Mouse (Mus musculus) lung, embryonic 14.5 days (tissue): ENCODE data around the gene Flot2. TPM values are rescaled to one million over a fixed set of nuclear protein-coding genes. Genes with fewer than 3 reads are reported as not detected.

Source experiments
- ATAC-seq: fragments of 200-750 bp; cut with Nextera tagmentation; 2 replicates; pipeline ENCODE4 v1.8.0; 2017; ENCODE audit warnings: mild to moderate bottlenecking, moderate TSS enrichment, moderate library complexity; ENCODE audit not compliant: insufficient read depth
- DNase-seq: peaks from one replicate; pipeline ENCODE4 v3.0.0-alpha.2; 2015
- H3K27ac ChIP-seq: fragments of 300-500 bp; sonication (generic); 2 replicates; pipeline ENCODE4 v1.5.1; 2014; ENCODE audit warnings: low read depth, mild to moderate bottlenecking, moderate library complexity
- H3K27me3 ChIP-seq: fragments of 300-500 bp; sonication (generic); 2 replicates; pipeline ENCODE4 v1.6.1; 2014; ENCODE audit warnings: low read length, control low read depth; ENCODE audit not compliant: insufficient read depth
- H3K36me3 ChIP-seq: fragments of 300-500 bp; sonication (generic); 2 replicates; pipeline ENCODE4 v1.6.1; 2014; ENCODE audit warnings: control low read depth; ENCODE audit not compliant: insufficient read depth
- H3K4me1 ChIP-seq: fragments of 300-500 bp; sonication (generic); 2 replicates; pipeline ENCODE4 v1.6.1; 2014; ENCODE audit warnings: antibody characterized with exemption, control low read depth; ENCODE audit not compliant: insufficient read depth
- H3K4me2 ChIP-seq: fragments of 300-500 bp; sonication (generic); 2 replicates; pipeline ENCODE4 v1.6.1; 2014; ENCODE audit warnings: mild to moderate bottlenecking
- H3K4me3 ChIP-seq: fragments of 300-500 bp; sonication (generic); 2 replicates; pipeline ENCODE4 v1.5.1; 2014; ENCODE audit warnings: low read depth, low read length
- H3K9ac ChIP-seq: fragments of 300-500 bp; sonication (generic); 2 replicates; pipeline ENCODE4 v1.6.1; 2014
- H3K9me3 ChIP-seq: fragments of 300-500 bp; sonication (generic); 2 replicates; pipeline ENCODE4 v1.6.1; 2016; ENCODE audit warnings: low read depth, low read length, control low read depth
- CTCF ChIP-seq: IDR thresholded peaks from 2 replicates; pipeline ENCODE4 v1.5.1; 2016; ENCODE audit warnings: antibody characterized with exemption, low read depth
- WGBS: fragments of 180-500 bp; shearing (Covaris S2); extraction: QIAGEN DNeasy Blood & Tissue Kit; methylation state at CpG from one replicate; pipeline ENCODE4 v1.1.7; 2014; 5-methylcytosine and 5-hydroxymethylcytosine counted together
- polyA plus RNA-seq: library from polyadenylated mRNA; unstranded; fragments of >200 nt; fragmentation: Nextera tagmentation; extraction: Ambion mirVana; gene quantifications from 2 replicates; pipeline ENCODE4 v1.2.1, GENCODE M21; 2014

The Flot2 gene
- polyA plus RNA-seq, 1 experiment from 2014 or later = 57.4 TPM

DNA sequence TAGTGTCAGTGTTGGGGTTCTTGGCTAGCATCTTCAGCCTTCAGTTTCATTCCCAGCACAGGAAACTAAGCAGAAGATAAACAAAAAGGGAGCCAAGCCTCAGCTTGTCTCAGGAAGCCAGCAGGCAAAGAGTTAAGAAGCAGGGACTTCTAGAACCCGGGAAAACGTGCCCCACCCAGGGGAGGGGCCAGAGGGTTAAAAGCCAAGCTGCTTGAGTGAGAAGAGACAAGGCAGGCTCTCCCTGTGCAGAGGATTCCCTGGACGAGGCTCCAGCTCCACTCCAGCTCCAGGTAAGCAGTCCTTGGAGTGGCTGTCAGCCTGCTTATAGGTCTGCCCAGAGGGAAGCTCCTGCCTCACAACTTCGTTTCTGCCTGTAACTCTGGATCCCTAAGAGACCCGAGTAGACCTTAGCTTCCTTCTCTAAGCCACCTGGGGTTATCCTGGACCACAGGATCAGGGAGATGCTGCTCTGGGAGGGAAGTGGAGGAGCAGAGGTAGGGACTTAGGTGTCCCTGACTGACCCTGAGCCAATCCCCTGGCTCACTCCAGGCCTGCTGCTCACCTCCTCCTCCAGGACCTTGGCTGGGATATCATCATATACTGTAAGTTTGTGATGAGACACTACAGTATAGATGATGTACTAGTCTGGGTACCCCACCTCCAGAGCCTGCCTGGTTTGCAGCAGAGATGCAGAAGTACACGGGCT is 34.8 kb downstream of the Flot2 start:
- H3K4me1 ChIP-seq = no peaks in the 10 kb centered on the region
- no peaks in the 10 kb centered on the region for H3K9me3 ChIP-seq
- peak overlapping the region; percentile 14; the same call in 1 of the 2 replicates for H3K4me3 ChIP-seq
- peak overlapping the region; percentile 63 for H3K27ac ChIP-seq
- H3K36me3 ChIP-seq = peaks cover 56% of the 10 kb centered on the region
- no peaks in the 10 kb centered on the region for H3K27me3 ChIP-seq
- no peak for ATAC-seq
- 20% methylated on average over 6 of the region's 6 CpGs for WGBS
- TF ChIP-seq CTCF = no peak
- no peak overlapping the region; the same call in 1 of the 2 replicates for H3K4me2 ChIP-seq
- H3K9ac ChIP-seq = peak overlapping the region; percentile 38; the same call in 1 of the 2 replicates
- peak; percentile 22 for DNase-seq

DNA sequence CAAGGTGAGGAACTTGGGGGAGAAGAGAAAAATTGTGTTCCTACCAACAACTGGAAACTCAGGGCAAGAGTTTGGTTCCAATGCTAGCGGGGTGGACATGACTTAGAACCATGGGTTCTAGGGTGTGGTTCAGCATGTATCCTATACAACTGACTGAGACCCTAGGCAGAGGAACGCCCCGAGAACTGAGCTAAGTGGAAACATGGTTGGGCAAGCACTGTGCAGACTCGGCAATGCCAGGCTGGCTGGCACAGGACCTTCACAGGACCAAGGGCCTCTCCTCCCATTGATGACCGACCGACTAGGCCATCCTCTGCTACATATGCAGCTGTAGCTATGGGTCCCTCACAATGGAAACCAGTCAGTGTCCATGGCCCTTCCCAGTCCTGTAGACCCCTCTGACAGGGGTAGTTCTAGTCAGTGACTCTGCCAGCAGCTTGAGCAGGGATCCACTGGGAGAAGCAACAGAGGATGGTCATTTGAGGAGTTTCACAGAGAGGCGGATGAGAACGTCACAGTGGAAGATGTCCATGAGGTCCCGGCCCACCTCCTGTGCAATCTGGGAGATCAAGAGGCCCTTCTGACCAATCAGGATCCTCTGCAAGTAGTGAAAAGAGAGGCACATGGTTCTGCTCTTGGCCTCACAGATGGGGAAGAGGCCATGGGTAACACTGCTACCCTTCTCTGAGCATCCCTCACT is 36.0 kb downstream of the Flot2 start:
- H3K9me3 ChIP-seq = no peaks in the 10 kb centered on the region
- peak; percentile 22; the same call in 1 of the 2 replicates for ATAC-seq
- WGBS = 90% methylated on average over 9 of the region's 9 CpGs
- TF ChIP-seq CTCF = no peak
- H3K27ac ChIP-seq = no peak overlapping the region; the same call in 1 of the 2 replicates
- no peaks in the 10 kb centered on the region for H3K4me1 ChIP-seq
- H3K4me2 ChIP-seq = no peak overlapping the region
- no peak for DNase-seq
- H3K4me3 ChIP-seq = peak overlapping the region; percentile 11; the same call in 1 of the 2 replicates
- no peaks in the 10 kb centered on the region for H3K27me3 ChIP-seq
- peaks cover 59% of the 10 kb centered on the region for H3K36me3 ChIP-seq
- no peak overlapping the region for H3K9ac ChIP-seq

DNA sequence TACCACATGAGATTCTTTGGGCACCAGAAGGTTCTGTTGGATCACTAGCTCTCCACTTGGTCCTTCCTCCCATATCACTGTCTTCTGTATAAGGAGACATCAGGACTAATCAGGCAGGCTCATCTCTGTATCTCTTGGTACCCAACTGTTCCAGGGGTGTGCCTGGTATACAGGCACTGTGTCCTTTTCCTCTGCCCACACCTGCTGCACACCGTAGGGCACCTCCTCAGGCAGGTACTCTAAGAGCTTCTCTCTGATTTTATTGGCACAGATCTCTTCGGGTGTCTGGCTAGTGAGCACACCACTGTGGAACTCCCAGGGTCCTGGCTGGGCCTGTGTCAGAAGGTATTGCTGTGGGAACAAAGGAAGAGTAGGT is 36.5 kb downstream of the Flot2 start:
- H3K9ac ChIP-seq = no peak overlapping the region
- WGBS = 83% methylated on average over 2 of the region's 2 CpGs
- DNase-seq = no peak
- no peak overlapping the region for H3K27ac ChIP-seq
- peaks cover 59% of the 10 kb centered on the region for H3K36me3 ChIP-seq
- H3K4me1 ChIP-seq = no peaks in the 10 kb centered on the region
- H3K27me3 ChIP-seq = no peaks in the 10 kb centered on the region
- TF ChIP-seq CTCF = no peak
- H3K4me2 ChIP-seq = no peak overlapping the region
- ATAC-seq = peak; percentile 12; the same call in 1 of the 2 replicates
- no peak overlapping the region for H3K4me3 ChIP-seq
- no peaks in the 10 kb centered on the region for H3K9me3 ChIP-seq

GRCm38 (mm10) chr11:78074666-78075065 is 36.9 kb downstream of the Flot2 start:
- Histone ChIP-seq H3K9me3 (no peaks in the 10 kb centered on the region), H3K27me3 (no peaks in the 10 kb centered on the region), H3K36me3 (peaks cover 59% of the 10 kb centered on the region), H3K4me3 (no peak overlapping the region), H3K4me1 (peaks cover 2% of the 10 kb centered on the region; the same call in 1 of the 2 replicates), H3K9ac (no peak overlapping the region), H3K4me2 (no peak overlapping the region), H3K27ac (no peak overlapping the region)
- TF ChIP-seq CTCF = no peak
- DNase-seq (no peak), ATAC-seq (no peak)
- WGBS = 85% methylated on average over 4 of the region's 4 CpGs

GRCm38 (mm10) chr11:78079961-78080921 is 42.5 kb downstream of the Flot2 start, which contains the start of gene Eral1:
TSS of gene Eral1 (minus strand) at chr11:78080383.
- 2% methylated on average over 42 of the region's 42 CpGs for WGBS
- Histone ChIP-seq H3K9ac (peak within 1 kb of the TSS; percentile 74), H3K4me1 (peaks cover 2% of the 10 kb centered on the region; the same call in 1 of the 2 replicates), H3K9me3 (no peaks in the 10 kb centered on the region), H3K27me3 (no peaks in the 10 kb centered on the region), H3K36me3 (peaks cover 25% of the 10 kb centered on the region), H3K4me3 (peak within 1 kb of the TSS; percentile 93), H3K27ac (0 out of 2 replicates have a peak within 1 kb of the TSS, but pooled peaks have one; percentile 32), H3K4me2 (peak within 1 kb of the TSS; percentile 86)
- no peak for TF ChIP-seq CTCF
- ATAC-seq (peak; percentile 98), DNase-seq (peak; percentile 95)

DNA sequence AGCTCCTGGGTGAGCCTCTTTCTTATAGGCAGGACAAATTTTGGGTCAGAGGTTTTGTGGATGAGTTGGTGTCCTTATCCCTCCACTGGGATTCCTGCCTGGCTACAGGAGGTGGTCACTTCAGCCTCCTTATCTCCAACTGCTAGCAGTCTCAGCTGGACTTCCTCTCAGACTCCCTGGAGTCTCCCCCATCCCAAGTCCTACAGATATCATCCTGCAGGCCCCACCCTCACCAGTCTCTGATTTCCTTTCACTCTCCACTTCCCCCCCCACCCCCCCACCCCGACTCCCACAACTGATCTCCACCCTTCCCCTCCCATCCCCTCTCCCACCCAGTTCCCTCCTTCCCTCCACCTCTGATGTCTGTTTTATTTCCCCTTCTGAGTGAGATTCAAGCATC is 45.9 kb downstream of the Flot2 start:
- H3K9me3 ChIP-seq = no peaks in the 10 kb centered on the region
- H3K4me2 ChIP-seq = no peak overlapping the region
- no peak overlapping the region for H3K27ac ChIP-seq
- H3K36me3 ChIP-seq = no peaks in the 10 kb centered on the region
- peaks cover 2% of the 10 kb centered on the region; the same call in 1 of the 2 replicates for H3K4me1 ChIP-seq
- no peak for ATAC-seq
- H3K9ac ChIP-seq = no peak overlapping the region
- DNase-seq = no peak
- no peaks in the 10 kb centered on the region for H3K27me3 ChIP-seq
- H3K4me3 ChIP-seq = no peak overlapping the region
- 6% methylated on average over 1 of the region's 1 CpGs for WGBS
- TF ChIP-seq CTCF = no peak
